Mouse (Mus musculus) lung, postnatal 0 days (tissue): ENCODE measurements at regions not wholly inside any gene's neighbourhood (a gene's known extent, or its start where the extent isn't known, plus 50 kb on each side); places are given as distances from the start of the nearest gene placed in this dataset.
A peak's percentile ranks its signal among the peaks of the same experiment; 100 is the strongest.

Experiments
- ATAC-seq: fragments of 200-750 bp; cut with Nextera tagmentation; 2 replicates; pipeline ENCODE4 v1.8.0; 2017; ENCODE audit warnings: moderate library complexity
- DNase-seq: peaks from one replicate; pipeline ENCODE4 v3.0.0-alpha.2; 2016; ENCODE audit warnings: low spot score
- H3K27ac ChIP-seq: fragments of 300-500 bp; sonication (generic); 2 replicates; pipeline ENCODE4 v1.5.1; 2014; ENCODE audit warnings: antibody characterized with exemption, mild to moderate bottlenecking, low read length, mixed read lengths
- H3K27me3 ChIP-seq: fragments of 300-500 bp; sonication (generic); replicated peaks from 2 replicates; pipeline ENCODE4 v1.6.1; 2014; ENCODE audit warnings: low read length, mixed read lengths; ENCODE audit not compliant: insufficient read depth
- H3K36me3 ChIP-seq: fragments of 300-500 bp; sonication (generic); 2 replicates; pipeline ENCODE4 v1.6.1; 2014; ENCODE audit warnings: low read length, mixed read lengths; ENCODE audit not compliant: insufficient read depth
- H3K4me1 ChIP-seq: fragments of 300-500 bp; sonication (generic); 2 replicates; pipeline ENCODE4 v1.6.1; 2014; ENCODE audit warnings: antibody characterized with exemption, low read depth, low read length, mixed read lengths; ENCODE audit not compliant: insufficient read depth
- H3K4me2 ChIP-seq: fragments of 300-500 bp; sonication (generic); replicated peaks from 2 replicates; pipeline ENCODE4 v1.6.1; 2014; ENCODE audit warnings: low read depth, mild to moderate bottlenecking, low read length, moderate library complexity, mixed read lengths
- H3K4me3 ChIP-seq: fragments of 300-500 bp; sonication (generic); 2 replicates; pipeline ENCODE4 v1.5.1; 2014; ENCODE audit warnings: low read depth, low read length
- H3K9ac ChIP-seq: fragments of 300-500 bp; sonication (generic); replicated peaks from 2 replicates; pipeline ENCODE4 v1.6.1; 2014; ENCODE audit warnings: low read depth, mild to moderate bottlenecking
- H3K9me3 ChIP-seq: fragments of 300-500 bp; sonication (generic); 2 replicates; pipeline ENCODE4 v1.6.1; 2016; ENCODE audit warnings: low read length, mixed read lengths
- CTCF ChIP-seq: IDR thresholded peaks from 2 replicates; pipeline ENCODE4 v1.5.1; 2016; ENCODE audit warnings: antibody characterized with exemption, mild to moderate bottlenecking
- EP300 ChIP-seq: IDR thresholded peaks from 2 replicates; pipeline ENCODE4 v1.6.1; 2016; ENCODE audit warnings: antibody characterized with exemption, mild to moderate bottlenecking, control low read depth
- WGBS: fragments of 180-500 bp; shearing (Covaris S2); extraction: QIAGEN DNeasy Blood & Tissue Kit; methylation state at CpG from one replicate; pipeline ENCODE4 v1.1.7; 2014; 5-methylcytosine and 5-hydroxymethylcytosine counted together

DNA sequence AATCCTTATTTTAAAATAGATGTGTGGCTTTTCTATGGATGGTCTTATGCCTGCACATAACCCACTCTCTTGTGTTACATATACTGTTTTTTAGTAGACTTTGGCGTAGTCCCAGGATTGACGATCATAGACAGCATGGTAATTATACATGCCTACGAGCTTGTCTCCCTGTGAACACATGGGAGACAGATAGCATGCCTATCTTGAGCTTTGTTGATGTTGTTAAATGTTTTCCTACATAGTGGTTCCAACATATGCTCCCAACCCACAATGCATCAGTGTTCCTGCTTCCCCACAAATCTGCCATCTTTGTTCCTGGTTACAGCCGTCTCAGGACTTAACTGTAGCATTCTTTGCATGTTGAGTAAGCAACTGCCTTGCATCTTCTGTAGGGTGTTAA is 153.6 kb upstream of the Ankrd55 start:
- Histone ChIP-seq H3K9me3 (no peaks in the 10 kb centered on the region), H3K9ac (no peak overlapping the region), H3K27me3 (no peaks in the 10 kb centered on the region), H3K4me1 (no peaks in the 10 kb centered on the region; the same call in 1 of the 2 replicates), H3K27ac (no peak overlapping the region), H3K4me2 (no peak overlapping the region), H3K36me3 (no peaks in the 10 kb centered on the region), H3K4me3 (no peak overlapping the region)
- ATAC-seq: no peak
- no peak for TF ChIP-seq CTCF
- no peak for TF ChIP-seq EP300
- WGBS: 90% methylated on average over 4 of the region's 4 CpGs
- no peak for DNase-seq

DNA sequence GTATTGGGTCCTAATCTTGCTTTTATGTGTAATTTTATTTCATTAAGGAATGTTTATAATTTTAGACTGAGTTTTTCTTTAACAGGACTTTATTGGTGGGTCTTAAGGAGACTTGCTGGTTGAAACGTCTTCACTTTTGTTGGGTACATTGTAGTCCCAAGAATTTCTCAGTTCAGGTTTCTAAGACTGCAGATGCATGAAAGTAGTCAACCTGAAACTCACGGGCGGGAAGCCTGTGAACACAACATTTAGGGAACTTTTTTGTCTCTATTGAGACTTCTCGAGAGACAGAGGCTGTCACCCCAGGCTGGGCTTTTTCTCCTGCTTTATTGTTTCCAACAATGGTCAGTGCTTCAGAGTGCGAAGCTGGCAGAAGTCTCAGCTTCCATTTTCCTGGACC is 152.5 kb upstream of the Ankrd55 start:
- TF ChIP-seq CTCF: no peak
- TF ChIP-seq EP300: no peak
- Histone ChIP-seq H3K4me2 (no peak overlapping the region), H3K27ac (no peak overlapping the region), H3K27me3 (no peaks in the 10 kb centered on the region), H3K9me3 (no peaks in the 10 kb centered on the region), H3K4me3 (no peak overlapping the region), H3K36me3 (no peaks in the 10 kb centered on the region), H3K9ac (no peak overlapping the region), H3K4me1 (no peaks in the 10 kb centered on the region; the same call in 1 of the 2 replicates)
- DNase-seq (no peak), ATAC-seq (no peak)
- WGBS: 91% methylated on average over 5 of the region's 5 CpGs

DNA sequence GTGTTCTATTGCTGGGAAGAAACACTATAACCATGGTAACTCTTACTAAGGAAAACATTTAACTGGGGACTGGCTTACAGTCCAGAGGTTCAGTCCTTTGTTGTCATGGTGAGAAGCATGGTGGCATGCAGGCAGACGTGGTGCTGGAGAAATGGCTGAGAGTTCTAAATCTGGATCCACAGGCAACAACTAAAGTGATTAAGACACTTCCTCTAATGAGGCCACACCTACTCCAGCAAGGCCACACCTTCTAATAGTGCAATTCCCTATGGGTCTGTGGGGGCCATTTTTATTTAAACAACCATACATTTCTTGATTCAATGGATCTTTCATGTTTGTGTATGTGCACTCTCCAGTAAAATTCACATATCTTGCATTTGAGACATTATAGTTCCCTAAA is 151.4 kb upstream of the Ankrd55 start:
- no peaks in the 10 kb centered on the region for H3K9me3 ChIP-seq
- no peaks in the 10 kb centered on the region for H3K27me3 ChIP-seq
- H3K27ac ChIP-seq: no peak overlapping the region
- no peaks in the 10 kb centered on the region for H3K4me1 ChIP-seq
- no peaks in the 10 kb centered on the region for H3K36me3 ChIP-seq
- no peak overlapping the region for H3K9ac ChIP-seq
- no peak for TF ChIP-seq EP300
- TF ChIP-seq CTCF: no peak
- WGBS: 45% methylated on average over 1 of the region's 1 CpGs
- ATAC-seq: no peak
- DNase-seq: no peak
- no peak overlapping the region for H3K4me2 ChIP-seq
- H3K4me3 ChIP-seq: no peak overlapping the region

DNA sequence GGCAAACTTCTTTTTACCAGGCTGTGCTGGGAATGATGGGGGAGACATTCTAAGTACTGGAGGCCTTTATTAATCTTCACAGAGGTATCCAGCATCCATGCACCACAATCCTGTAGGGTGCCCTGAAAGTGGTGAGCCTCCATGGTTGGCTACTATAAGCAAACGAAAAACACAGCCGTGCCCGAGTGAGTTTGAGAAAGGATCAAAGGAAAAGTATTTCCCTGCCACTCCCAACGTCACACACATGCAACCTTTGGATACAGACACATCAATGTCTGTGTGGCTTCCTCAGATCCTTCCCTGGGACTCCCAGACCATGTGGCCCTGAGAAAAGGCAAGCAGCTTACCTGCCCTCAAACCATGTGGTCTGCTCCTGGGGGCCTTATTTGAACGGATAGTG is 147.4 kb upstream of the Ankrd55 start:
- TF ChIP-seq CTCF (no peak), EP300 (no peak)
- no peak for DNase-seq
- Histone ChIP-seq H3K27ac (no peak overlapping the region), H3K27me3 (no peaks in the 10 kb centered on the region), H3K4me1 (peaks cover 5% of the 10 kb centered on the region), H3K9me3 (no peaks in the 10 kb centered on the region), H3K4me2 (no peak overlapping the region), H3K4me3 (no peak overlapping the region), H3K36me3 (no peaks in the 10 kb centered on the region), H3K9ac (no peak overlapping the region)
- ATAC-seq: no peak
- WGBS: 58% methylated on average over 5 of the region's 5 CpGs

DNA sequence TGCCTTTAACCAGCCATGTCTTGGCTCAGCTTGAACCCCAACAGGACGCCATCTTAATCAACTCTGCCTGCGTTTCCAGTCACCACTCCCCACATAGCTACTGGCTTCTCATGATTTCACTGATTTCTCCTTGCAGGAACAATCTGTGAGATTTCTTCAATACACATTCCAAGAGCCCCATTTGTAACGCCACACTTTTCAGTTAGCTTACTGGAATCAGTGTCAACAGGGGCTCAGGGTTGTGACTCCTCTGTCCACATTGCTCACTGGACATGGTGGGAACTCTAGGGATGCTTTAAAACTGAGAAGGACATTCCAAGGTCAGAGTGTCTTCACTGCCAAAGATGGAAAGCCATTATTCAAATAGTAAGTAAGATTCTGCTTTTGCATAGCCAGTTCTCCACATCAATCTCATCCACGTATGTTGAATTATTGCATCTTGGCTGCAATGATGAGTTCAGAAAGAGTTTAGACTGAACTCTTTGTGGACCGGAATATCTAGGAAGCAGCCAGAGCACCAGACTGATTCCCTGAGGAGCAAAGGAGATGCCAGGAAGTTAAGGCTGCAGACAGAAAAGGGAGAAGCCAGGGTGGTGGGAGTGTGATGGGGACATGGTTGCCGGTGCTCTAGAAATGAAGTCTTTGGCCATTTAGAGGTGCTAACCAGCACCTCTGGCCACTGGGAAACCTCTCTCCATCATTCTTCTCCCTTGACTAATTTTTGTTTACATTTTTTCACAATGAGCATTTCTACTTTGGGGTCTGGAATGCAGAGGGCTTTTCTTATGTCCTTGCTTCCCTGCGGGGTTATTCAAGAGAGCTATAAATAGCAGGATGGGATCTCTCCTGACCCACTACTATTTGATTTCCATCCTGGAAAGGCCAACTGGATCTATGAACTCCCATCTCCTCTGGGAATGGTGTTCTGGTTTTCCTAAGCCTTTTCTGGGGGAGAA is 143.6 kb upstream of the Ankrd55 start:
- no peak overlapping the region for H3K27ac ChIP-seq
- H3K4me1 ChIP-seq: peaks cover 5% of the 10 kb centered on the region
- no peaks in the 10 kb centered on the region for H3K36me3 ChIP-seq
- H3K9me3 ChIP-seq: no peaks in the 10 kb centered on the region
- peak; percentile 67 for DNase-seq
- no peak overlapping the region for H3K4me2 ChIP-seq
- ATAC-seq: peak; percentile 68
- H3K9ac ChIP-seq: no peak overlapping the region
- no peaks in the 10 kb centered on the region for H3K27me3 ChIP-seq
- TF ChIP-seq EP300: no peak
- TF ChIP-seq CTCF: no peak
- 37% methylated on average over 7 of the region's 7 CpGs for WGBS
- no peak overlapping the region for H3K4me3 ChIP-seq

DNA sequence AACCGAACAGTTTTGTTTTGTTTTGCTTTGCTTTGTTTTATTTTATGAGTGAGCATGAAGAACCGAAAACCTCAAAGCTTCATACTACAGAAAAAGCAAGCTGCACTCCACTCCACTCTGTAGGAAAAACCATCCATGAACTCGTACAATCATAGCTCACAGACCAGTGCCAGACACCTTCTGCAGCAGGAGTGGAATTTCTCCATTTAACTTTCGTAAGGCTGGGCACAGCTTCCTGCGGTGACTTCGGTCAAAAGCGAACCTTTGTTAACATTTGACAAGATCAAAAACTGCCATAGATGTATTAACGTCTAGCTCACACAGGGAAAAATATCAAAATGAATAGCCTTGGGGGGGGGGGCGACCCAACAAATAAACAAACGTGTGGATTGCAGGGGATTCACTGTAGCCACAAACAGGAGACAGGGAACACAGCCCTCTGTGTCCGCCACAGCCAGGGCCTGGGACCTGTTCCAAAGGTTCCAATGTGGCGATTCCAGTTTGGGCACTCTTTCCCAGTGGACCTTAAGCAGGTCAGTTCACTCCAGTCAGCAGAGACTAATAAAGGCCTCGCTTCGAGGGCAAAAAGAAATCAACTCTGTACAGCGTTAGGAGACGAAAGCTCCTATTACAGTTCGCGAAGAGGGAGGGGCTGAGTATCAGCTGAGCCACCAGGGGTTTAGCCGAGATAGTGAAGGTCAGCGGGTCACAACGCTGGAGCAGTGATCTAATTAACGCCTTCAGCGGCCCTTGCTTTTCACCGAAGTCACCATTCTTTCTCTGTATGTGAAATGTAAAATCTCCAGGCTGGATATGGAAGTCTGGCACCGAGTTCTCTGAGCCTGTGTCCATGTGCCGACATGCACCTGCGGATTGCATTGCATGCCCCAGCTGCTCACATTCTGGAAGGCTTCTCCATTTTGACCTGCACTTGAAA is 135.4 kb upstream of the Ankrd55 start:
- Histone ChIP-seq H3K4me3 (no peak overlapping the region), H3K9ac (no peak overlapping the region)
- ATAC-seq: peak; percentile 88

More for the DNA sequence above, 135.4 kb upstream of the Ankrd55 start:
- Histone ChIP-seq H3K36me3 (no peaks in the 10 kb centered on the region), H3K4me1 (peaks cover 7% of the 10 kb centered on the region; the same call in 1 of the 2 replicates), H3K27me3 (no peaks in the 10 kb centered on the region), H3K4me2 (peak overlapping the region; percentile 43), H3K9me3 (no peaks in the 10 kb centered on the region), H3K27ac (peak overlapping the region; percentile 55)
- WGBS: 10% methylated on average over 27 of the region's 27 CpGs
- peak; percentile 71 for DNase-seq
- TF ChIP-seq CTCF: no peak
- TF ChIP-seq EP300: no peak
